Mouse (Mus musculus) heart, postnatal 4 days (tissue): ENCODE data around the gene Bmf. TPM values are rescaled to one million over a fixed set of nuclear protein-coding genes. Genes with fewer than 3 reads are reported as not detected.

ENCODE experiments used
- DNase-seq: peaks from one replicate; pipeline ENCODE4 v3.0.0; 2021
- total RNA-seq, 2 experiments: library from RNA; stranded (reverse); gene quantifications; 2 replicates each; pipeline ENCODE4 v1.2.3; 2021

The Bmf gene
- total RNA-seq, 2 experiments from 2014 or later: 4.2 to 7.6 TPM

DNA sequence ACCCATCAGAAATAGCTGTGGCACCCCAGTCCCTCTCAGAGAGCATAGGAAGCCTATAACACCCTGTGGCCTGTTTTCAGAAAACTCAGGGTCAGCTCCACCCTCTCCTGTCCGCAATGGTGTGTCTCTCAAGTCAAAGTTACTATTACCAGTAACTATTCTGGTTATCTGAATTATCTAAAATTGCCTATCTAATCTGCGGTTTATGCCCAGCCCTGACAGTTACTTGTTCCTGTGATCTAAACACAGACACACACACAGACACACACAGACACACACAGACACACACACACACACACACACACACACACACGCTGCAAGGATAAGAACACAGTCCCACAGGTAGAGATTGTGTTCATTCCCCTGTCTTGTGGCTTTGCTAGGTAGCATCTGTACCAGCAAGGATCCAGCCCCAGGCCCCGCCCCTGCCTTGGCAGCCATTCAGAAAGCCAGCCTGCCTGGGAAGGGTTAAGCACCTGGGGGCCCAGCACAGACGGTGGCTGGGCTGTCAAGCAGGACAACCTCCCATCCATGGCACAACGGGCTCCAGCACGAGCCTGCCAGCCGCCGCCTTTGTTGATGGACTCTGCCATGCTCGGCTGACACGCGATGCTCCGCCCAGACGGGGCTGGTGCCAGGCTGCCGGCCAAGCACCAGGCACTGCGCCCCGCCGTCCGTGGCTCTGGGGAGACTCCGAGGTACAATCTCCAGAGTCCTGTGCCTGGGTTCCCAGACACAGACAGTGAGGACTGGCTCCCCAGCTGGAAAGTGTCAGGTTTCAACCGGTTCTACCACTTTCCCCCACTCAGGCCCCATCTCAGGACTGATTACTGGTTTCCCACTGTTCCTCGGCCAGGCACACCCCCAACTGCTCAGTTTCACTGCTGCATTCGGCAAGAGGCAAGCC lies 5.3 kb downstream of the Bmf start:
- peak; percentile 87 for DNase-seq

GRCm38 (mm10) chr2:118542971-118543573 lies 6.4 kb downstream of the Bmf start:
- DNase-seq: no peak

GRCm38 (mm10) chr2:118541716-118542115 lies 7.8 kb downstream of the Bmf start:
- DNase-seq: no peak

GRCm38 (mm10) chr2:118540691-118541117 lies 8.8 kb downstream of the Bmf start:
- peak; percentile 69 for DNase-seq

- DNase-seq: peak; percentile 55
Measured at GRCm38 (mm10) chr2:118539881-118540516, 9.5 kb downstream of the Bmf start.

GRCm38 (mm10) chr2:118539040-118539439 lies 10.4 kb downstream of the Bmf start:
- DNase-seq: no peak

GRCm38 (mm10) chr2:118537226-118537625 lies 12.3 kb downstream of the Bmf start:
- DNase-seq: no peak

DNA sequence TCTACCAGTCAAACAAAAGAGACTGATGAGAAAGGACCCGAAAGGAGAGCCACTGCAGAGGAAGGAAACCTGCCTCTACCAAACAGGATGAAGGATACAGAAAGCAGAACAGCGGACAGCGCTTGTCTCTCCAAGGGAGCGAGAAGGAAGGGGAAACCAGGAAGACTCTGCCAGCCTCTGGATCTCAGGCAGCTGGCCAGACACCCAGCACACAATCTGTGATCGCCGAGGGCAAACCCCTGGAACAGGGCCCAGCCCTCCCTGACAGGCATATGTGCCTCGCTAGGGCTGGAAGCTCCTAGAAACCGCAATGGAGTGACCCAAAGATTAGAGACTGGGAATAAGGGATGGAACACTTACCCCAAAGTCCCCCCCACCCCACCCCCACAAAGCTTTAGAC lies 12.9 kb downstream of the Bmf start:
- peak; percentile 79 for DNase-seq

DNA sequence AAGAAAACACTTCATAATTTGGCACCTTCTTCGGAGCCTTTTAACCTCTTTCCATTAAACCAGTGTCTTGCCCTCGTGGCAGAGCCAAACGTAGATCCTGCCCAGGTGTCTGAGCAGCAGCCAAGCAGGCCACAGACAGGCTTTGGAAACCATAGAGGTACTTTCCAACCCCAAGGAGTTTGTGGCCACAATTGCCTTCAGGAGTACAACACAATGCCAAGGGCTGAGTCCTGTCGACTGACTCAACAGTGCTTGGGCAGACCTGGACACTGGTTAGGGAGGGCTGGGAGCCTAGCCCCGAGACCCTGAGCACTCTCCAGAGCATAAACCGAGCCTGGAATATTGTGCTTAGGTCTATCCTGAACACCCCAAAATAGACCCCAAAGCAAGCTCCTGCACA lies 13.4 kb downstream of the Bmf start:
- DNase-seq: no peak

- no peak for DNase-seq
Measured at GRCm38 (mm10) chr2:118533969-118534368, 15.5 kb downstream of the Bmf start.

DNA sequence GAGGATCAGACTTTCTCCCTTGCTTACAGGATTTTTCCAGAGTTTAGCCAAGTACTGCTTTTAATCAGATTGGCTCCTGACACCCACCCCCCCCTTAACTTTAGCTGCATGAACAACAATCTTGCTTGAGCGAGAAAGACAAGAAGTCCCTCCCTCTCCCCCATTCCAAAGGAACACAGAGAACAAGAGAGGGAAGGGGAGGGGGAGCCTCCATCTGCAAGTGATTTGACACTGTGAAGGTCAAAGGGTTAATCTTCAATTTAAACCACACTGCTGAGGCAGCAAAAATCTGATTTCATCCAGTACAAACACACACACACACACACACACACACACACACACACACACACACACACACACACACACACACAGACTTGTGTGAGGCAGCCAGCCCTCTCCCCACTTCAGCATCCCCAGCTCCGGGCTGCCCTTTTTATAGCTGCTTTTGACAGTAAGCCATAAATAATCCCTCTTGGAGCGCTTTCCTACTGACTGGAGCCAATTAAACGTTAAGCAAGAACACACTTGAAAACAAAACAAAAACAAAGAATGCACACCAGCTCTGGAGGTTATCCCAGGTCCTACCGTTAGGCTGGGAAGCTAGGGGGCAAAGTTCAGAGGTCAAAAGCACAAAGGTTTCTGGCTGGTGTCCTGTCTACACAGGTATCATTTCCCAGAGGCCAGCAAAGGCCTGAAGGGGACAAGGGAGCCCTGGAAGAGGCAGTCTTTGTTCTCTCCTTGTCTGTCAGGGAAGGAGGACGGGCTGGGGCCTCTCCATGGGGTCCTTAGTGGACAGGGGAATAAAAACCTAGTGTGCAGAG lies 16.4 kb downstream of the Bmf start:
- peak; percentile 48 for DNase-seq

DNA sequence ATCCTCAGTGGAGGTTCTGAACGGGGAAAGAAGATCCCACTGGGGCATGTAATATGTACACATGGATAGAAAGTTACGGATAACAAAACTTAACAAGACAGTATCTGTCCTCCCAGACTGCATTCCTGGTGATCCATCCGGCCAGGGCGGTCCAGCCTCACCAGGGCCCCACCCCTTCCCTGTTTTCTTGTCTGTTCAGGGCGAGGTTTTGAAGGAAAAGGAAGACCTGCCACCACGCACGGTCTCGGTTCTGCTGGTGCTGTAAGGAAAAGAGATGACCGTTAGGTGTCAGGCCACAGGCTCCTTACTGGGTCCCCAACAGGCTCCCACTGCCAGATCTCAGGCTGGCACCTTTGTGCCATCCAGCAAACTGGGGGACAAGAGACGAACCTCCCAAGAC lies 17.1 kb downstream of the Bmf start:
- no peak for DNase-seq

GRCm38 (mm10) chr2:118529466-118530181 lies 19.9 kb downstream of the Bmf start:
- DNase-seq: peak; percentile 72

DNA sequence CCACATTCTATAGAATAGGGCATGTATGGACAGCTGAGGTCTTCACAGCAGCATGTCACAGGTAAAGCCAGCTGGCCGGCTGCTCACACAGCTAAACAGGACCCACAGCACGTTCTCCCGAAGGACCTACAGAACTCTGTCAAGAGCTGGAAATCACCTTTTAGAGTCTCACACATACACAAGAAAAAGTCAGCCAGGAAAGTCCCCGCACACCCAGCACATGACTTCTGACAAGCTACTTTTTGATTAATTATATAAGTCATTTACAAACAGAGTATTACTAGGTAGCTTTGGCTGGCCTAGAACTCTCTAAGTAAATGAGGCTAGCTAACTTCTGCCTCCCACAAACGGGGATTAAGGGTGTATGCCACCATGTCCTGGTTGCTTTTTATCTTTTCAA lies 22.9 kb downstream of the Bmf start:
- DNase-seq: no peak

DNA sequence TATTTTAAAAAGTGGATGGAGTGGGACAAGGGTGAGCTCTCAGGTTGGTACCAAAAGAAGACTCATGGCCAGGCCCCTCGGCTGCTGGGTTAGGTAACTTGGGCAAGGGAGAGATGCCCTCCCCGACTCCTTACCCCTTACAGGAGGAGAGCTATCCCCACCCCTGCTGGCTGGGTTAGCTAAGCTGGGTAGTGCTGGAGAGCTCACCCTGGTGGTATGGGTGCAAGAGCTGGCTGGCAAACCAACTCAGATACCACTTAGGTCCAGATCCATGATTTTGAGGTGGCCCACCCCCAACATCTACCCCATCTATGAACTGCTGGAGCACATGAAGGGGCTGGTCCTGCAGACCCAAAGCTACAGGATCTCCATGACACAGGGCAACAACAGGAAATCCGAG lies 24.7 kb downstream of the Bmf start:
- DNase-seq: no peak

- no peak for DNase-seq
Measured at GRCm38 (mm10) chr2:118523163-118523730, 26.2 kb downstream of the Bmf start.

DNA sequence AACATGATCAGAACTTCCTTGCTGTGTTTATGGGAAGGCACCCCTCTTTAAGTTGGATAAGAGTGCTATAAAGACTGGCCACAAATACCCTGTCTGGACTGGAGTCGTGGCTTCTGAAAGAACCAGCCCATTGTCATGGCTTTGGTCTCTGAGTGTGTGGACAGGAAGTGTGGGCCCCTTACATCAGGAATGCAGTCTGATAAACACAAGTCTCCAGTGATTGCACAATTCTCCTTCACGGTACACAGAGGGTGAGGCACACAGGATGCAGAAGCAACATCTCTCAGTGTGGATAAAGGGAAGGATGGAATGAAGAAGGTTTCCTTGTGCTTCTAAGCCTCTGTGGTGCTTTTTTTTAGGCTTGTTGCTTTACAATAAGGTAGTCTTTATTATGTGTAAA lies 27.2 kb downstream of the Bmf start:
- no peak for DNase-seq

DNA sequence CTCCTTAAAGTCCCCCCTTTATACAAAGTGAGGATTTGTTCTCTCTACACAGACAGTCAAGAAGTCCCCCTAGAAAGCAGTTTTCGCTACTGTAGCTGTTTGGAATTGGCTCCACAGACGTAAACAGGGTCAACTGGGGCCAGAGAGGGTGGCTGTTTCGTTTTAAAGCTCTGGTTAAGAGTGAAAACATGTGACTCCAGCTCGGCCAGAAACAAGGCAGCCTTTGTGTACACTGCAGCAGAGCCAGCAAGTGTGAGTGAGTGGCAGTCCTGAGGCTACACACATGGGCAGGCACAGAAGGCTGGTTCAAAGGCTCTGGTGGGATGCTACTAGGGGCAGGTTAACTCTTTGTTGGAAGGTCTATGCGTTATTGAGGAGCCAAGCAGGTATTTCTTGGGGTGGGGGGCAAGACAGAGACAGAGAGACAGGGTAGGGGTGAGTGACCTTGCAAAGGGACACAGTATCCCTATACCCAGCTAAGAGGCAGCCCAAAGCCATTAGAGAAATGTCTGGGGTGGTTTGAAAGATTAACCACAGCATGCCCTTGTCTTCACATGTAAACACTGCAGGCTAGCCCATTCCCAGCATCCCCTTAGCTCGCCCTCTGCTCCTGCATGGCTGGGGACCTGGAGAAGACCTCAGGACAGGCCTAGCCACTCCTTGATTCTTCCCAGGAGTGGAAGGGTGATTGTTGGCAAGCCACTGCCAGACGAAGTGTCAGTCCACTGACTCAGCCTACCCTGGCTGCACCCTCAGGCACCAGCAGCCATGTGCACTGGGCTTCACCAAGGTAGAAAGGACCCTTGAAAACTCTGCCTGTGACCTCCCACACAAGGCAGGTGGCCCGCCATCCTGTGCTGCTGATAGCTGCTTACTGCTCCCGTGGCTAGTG lies 29.2 kb downstream of the Bmf start:
- peak; percentile 60 for DNase-seq

DNA sequence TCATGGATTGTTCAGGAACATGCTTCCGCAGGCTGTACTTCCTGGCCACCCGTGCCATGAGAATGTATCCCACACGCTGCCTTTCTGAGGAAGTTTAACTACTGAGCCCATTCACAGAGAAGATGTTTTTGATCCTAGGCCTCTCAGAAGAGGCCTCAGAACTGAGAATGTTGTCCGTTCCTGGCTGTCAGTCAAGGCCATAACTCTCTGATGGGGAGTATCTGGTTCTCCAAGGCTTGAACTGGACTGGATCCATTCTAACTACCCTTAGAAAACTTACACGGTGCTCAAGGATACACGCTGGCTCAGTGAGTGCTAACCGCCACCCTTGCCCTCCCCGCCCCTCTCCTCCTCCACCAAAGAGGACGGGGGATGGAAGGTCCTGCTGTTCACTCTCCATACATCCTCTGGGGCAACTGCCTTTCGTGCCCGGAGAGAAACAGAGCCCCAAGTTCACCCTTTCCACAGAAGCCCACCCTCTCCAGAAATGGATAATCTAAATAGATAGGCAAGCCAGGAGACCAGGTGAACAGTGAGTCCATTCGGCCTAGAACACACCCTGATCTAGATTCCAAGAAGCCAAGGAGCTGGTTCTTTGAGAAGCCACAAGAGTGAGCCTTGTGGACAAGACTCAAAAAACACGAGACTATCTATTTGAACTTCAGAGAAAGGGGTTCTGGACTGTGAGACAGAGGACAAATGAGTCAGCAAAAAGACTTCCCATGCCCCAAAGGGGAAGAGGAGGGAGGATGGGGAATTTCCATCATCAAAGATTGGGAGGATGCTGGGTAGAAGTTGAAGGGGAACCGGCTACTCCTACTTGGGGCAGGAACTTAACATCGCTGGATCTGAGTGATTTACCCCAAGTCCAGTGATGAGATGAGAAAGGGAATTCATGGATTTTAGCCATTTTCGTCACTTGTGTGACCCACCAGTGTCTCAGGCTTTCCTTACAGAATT lies 36.8 kb downstream of the Bmf start:
- no peak for DNase-seq
